Mouse (Mus musculus): Measurements from ENCODE around the gene Stx4a. TPM values are rescaled to one million over a fixed set of nuclear protein-coding genes. Genes with fewer than 3 reads are reported as not detected.

Stx4a gene
- total RNA-seq, 2 experiments from 2014 or later: 44.7 to 84.7 TPM

- ATAC-seq (replicated peaks; ENCODE audit: low FRiP score, low TSS enrichment, poor library complexity, severe bottlenecking): no peak
Observed at GRCm38 (mm10) chr7:127849973-127850875, 26.1 kb downstream of the Stx4a start.

GRCm38 (mm10) chr7:127850906-127851305 is 26.8 kb downstream of the Stx4a start:
- ATAC-seq (replicated peaks; ENCODE audit: low FRiP score, low TSS enrichment, poor library complexity, severe bottlenecking): no peak

- ATAC-seq (replicated peaks; ENCODE audit: low FRiP score, low TSS enrichment, poor library complexity, severe bottlenecking): peak; percentile 76
Observed at GRCm38 (mm10) chr7:127858258-127858657, 34.2 kb downstream of the Stx4a start.

- no peak for ATAC-seq (replicated peaks; ENCODE audit: low FRiP score, low TSS enrichment, poor library complexity, severe bottlenecking)
Observed at GRCm38 (mm10) chr7:127866434-127866833, 42.3 kb downstream of the Stx4a start.

- no peak for ATAC-seq (replicated peaks; ENCODE audit: low FRiP score, low TSS enrichment, poor library complexity, severe bottlenecking)
Observed at GRCm38 (mm10) chr7:127867641-127868040, 43.5 kb downstream of the Stx4a start.

- ATAC-seq (replicated peaks; ENCODE audit: low FRiP score, low TSS enrichment, poor library complexity, severe bottlenecking): no peak
Observed at GRCm38 (mm10) chr7:127869149-127869810, 45.2 kb downstream of the Stx4a start.

- ATAC-seq (replicated peaks; ENCODE audit: low FRiP score, low TSS enrichment, poor library complexity, severe bottlenecking): peak; percentile 65; the same call in 1 of the 2 replicates
Observed at GRCm38 (mm10) chr7:127870136-127870821, 46.2 kb downstream of the Stx4a start.

GRCm38 (mm10) chr7:127874812-127875626 is 50.9 kb downstream of the Stx4a start:
- ATAC-seq (replicated peaks; ENCODE audit: low FRiP score, low TSS enrichment, poor library complexity, severe bottlenecking): peak; percentile 15; the same call in 1 of the 2 replicates

GRCm38 (mm10) chr7:127875627-127876001 is 51.5 kb downstream of the Stx4a start:
- peak; percentile 56 for ATAC-seq (replicated peaks; ENCODE audit: low FRiP score, low TSS enrichment, poor library complexity, severe bottlenecking)

- ATAC-seq (replicated peaks; ENCODE audit: low FRiP score, low TSS enrichment, poor library complexity, severe bottlenecking): peak; percentile 41
Observed at GRCm38 (mm10) chr7:127876041-127876466, 52.0 kb downstream of the Stx4a start, which contains the start of gene Zfp646. Gene Zfp646 (plus strand): TSS chr7:127876221.

- ATAC-seq (replicated peaks; ENCODE audit: low FRiP score, low TSS enrichment, poor library complexity, severe bottlenecking): peak; percentile 75
Observed at GRCm38 (mm10) chr7:127876467-127877348, 52.6 kb downstream of the Stx4a start, which contains the start of gene Zfp668. Gene Zfp668 (minus strand): TSS chr7:127876828.

GRCm38 (mm10) chr7:127879301-127879700 is 55.2 kb downstream of the Stx4a start:
- no peak for ATAC-seq (replicated peaks; ENCODE audit: low FRiP score, low TSS enrichment, poor library complexity, severe bottlenecking)

GRCm38 (mm10) chr7:127880431-127880830 is 56.3 kb downstream of the Stx4a start:
- no peak for ATAC-seq (replicated peaks; ENCODE audit: low FRiP score, low TSS enrichment, poor library complexity, severe bottlenecking)

- ATAC-seq (replicated peaks; ENCODE audit: low FRiP score, low TSS enrichment, poor library complexity, severe bottlenecking): 0 out of 2 replicates have a peak, but pooled peaks have one; percentile 16
Observed at GRCm38 (mm10) chr7:127885951-127886350, 61.9 kb downstream of the Stx4a start.

- ATAC-seq (replicated peaks; ENCODE audit: low FRiP score, low TSS enrichment, poor library complexity, severe bottlenecking): no peak
Observed at GRCm38 (mm10) chr7:127886551-127886950, 62.5 kb downstream of the Stx4a start.

- ATAC-seq (replicated peaks; ENCODE audit: low FRiP score, low TSS enrichment, poor library complexity, severe bottlenecking): no peak
Observed at GRCm38 (mm10) chr7:127887191-127887590, 63.1 kb downstream of the Stx4a start.

GRCm38 (mm10) chr7:127887781-127888180 is 63.7 kb downstream of the Stx4a start:
- ATAC-seq (replicated peaks; ENCODE audit: low FRiP score, low TSS enrichment, poor library complexity, severe bottlenecking): no peak

GRCm38 (mm10) chr7:127888821-127889220 is 64.7 kb downstream of the Stx4a start:
- no peak for ATAC-seq (replicated peaks; ENCODE audit: low FRiP score, low TSS enrichment, poor library complexity, severe bottlenecking)
